Mouse (Mus musculus) olfactory bulb, adult 2 months (tissue): ENCODE measurements around the gene Celf5.

ENCODE experiments used
- CTCF ChIP-seq: fragments of 200-500 bp; IDR thresholded peaks from 2 replicates; pipeline ENCODE4 v1.5.1; 2012; ENCODE audit warnings: low read depth, mild to moderate bottlenecking, low read length, moderate library complexity; ENCODE audit not compliant: insufficient read depth
- POLR2A ChIP-seq: fragments of 200-500 bp; IDR thresholded peaks from 2 replicates; pipeline ENCODE4 v1.6.1; 2012; ENCODE audit warnings: mild to moderate bottlenecking, low read depth, low read length, moderate library complexity; ENCODE audit not compliant: insufficient read depth

GRCm38 (mm10) chr10:81427327-81427726 lies 55.2 kb downstream of the Celf5 start:
- no peak for TF ChIP-seq CTCF
- no peak for TF ChIP-seq POLR2A
